In genomic region chr15:57504126-57504705, GRCm38 (mm10) we compare ENCODE assay signal across 29 mouse cellular contexts. TPM values are rescaled to one million over a fixed set of nuclear protein-coding genes. Genes with fewer than 3 reads are reported as not detected.
DNase-seq lines count a peak whose midpoint lies in the region; ATAC-seq and TF ChIP-seq lines count a peak whose summit lies in the region.
"Had no signal": no experiment of that assay in that cellular context is flagged by ENCODE, and none has a peak within 500 bp of the region (broad histone marks: within the 10 kb centered on the region; RNA-seq: fewer than 3 reads in every experiment).

No protein-coding gene starts in this region.

- no peaks in the 10 kb centered on the region for H3K9me3 ChIP-seq in hindbrain, embryonic 10.5 days
- H3K9me3 ChIP-seq in hindbrain, embryonic 13.5 days: no peaks in the 10 kb centered on the region
- H3K9me3 ChIP-seq in lung, embryonic 14.5 days (ENCODE audit: low read depth, low read length): no peaks in the 10 kb centered on the region
- H3K9me3 ChIP-seq: embryonic facial prominence, embryonic 12.5 days; heart, embryonic 10.5 days; intestine, embryonic 15.5 days; limb, embryonic 13.5 days; liver, embryonic 13.5 days; megakaryocyte, embryonic 14.5 days; midbrain, embryonic 15.5 days; neural tube, embryonic 12.5 days had no signal

- ATAC-seq in hindbrain, embryonic 13.5 days (ENCODE audit: low FRiP score): no peak
- ATAC-seq in lung, embryonic 14.5 days (ENCODE audit: insufficient read depth): peak; percentile 82
- ATAC-seq: CD4-positive, CD25-positive, alpha-beta regulatory T cell, adult 4 months; forebrain, embryonic 16.5 days; hindbrain, embryonic 16.5 days; intestine, embryonic 15.5 days; midbrain, embryonic 15.5 days had no signal

- TF ChIP-seq POLR2A in lung, adult 2 months (IDR thresholded peaks at IDR 0.05; ENCODE audit: borderline replicate concordance, extremely low read depth, low read depth, low read length): no peak

- no peak overlapping the region for H3K4me3 ChIP-seq in hindbrain, embryonic 10.5 days
- no peak overlapping the region for H3K4me3 ChIP-seq in hindbrain, embryonic 13.5 days
- no peak overlapping the region for H3K4me3 ChIP-seq in lung, embryonic 14.5 days (ENCODE audit: low read depth, low read length)
- H3K4me3 ChIP-seq in lung, adult 2 months (replicated peaks; ENCODE audit: extremely low read depth, low read depth, low read length): no peak overlapping the region
- H3K4me3 ChIP-seq: embryonic facial prominence, embryonic 12.5 days; heart, embryonic 10.5 days; intestine, embryonic 15.5 days; layer of hippocampus, adult 2 months; limb, embryonic 13.5 days; liver, embryonic 13.5 days; megakaryocyte, embryonic 14.5 days; midbrain, embryonic 15.5 days; neural tube, embryonic 12.5 days had no signal

- H3K4me2 ChIP-seq in hindbrain, embryonic 13.5 days: no peak overlapping the region
- H3K4me2 ChIP-seq in lung, embryonic 14.5 days: no peak overlapping the region
- H3K4me2 ChIP-seq: embryonic facial prominence, embryonic 12.5 days; intestine, embryonic 15.5 days; limb, embryonic 13.5 days; liver, embryonic 13.5 days; midbrain, embryonic 15.5 days; neural tube, embryonic 12.5 days had no signal

- H3K36me3 ChIP-seq in hindbrain, embryonic 10.5 days: no peaks in the 10 kb centered on the region
- H3K36me3 ChIP-seq in hindbrain, embryonic 13.5 days: no peaks in the 10 kb centered on the region
- H3K36me3 ChIP-seq in lung, embryonic 14.5 days (ENCODE audit: insufficient read depth): no peaks in the 10 kb centered on the region
- H3K36me3 ChIP-seq: embryonic facial prominence, embryonic 12.5 days; heart, embryonic 10.5 days; intestine, embryonic 15.5 days; limb, embryonic 13.5 days; liver, embryonic 13.5 days; midbrain, embryonic 15.5 days; neural tube, embryonic 12.5 days had no signal

- no peak overlapping the region for H3K9ac ChIP-seq in hindbrain, embryonic 13.5 days
- no peak overlapping the region for H3K9ac ChIP-seq in lung, embryonic 14.5 days
- H3K9ac ChIP-seq: embryonic facial prominence, embryonic 12.5 days; intestine, embryonic 15.5 days; limb, embryonic 13.5 days; liver, embryonic 13.5 days; midbrain, embryonic 15.5 days; neural tube, embryonic 12.5 days had no signal

- H3K27ac ChIP-seq in hindbrain, embryonic 10.5 days: peak overlapping the region; percentile 23; the same call in 1 of the 2 replicates
- no peak overlapping the region for H3K27ac ChIP-seq in hindbrain, embryonic 13.5 days
- no peak overlapping the region for H3K27ac ChIP-seq in lung, embryonic 14.5 days (ENCODE audit: low read depth)
- H3K27ac ChIP-seq: embryonic facial prominence, embryonic 12.5 days; heart, embryonic 10.5 days; intestine, embryonic 15.5 days; layer of hippocampus, adult 2 months; limb, embryonic 13.5 days; liver, embryonic 13.5 days; midbrain, embryonic 15.5 days; neural tube, embryonic 12.5 days had no signal

- 67% methylated on average over 9 of the region's 9 CpGs for WGBS in hindbrain, embryonic 10.5 days
- WGBS in hindbrain, embryonic 13.5 days: 59% methylated on average over 9 of the region's 9 CpGs
- WGBS in lung, embryonic 14.5 days: 30% methylated on average over 9 of the region's 9 CpGs
- WGBS in lung, adult 2 months: 35% methylated on average over 9 of the region's 9 CpGs

- no peak for DNase-seq in hindbrain, embryonic 10.5 days (ENCODE audit: low spot score)
- DNase-seq in lung, embryonic 14.5 days: peak; percentile 66
- DNase-seq in lung, adult 2 months: no peak
- peak; percentile 8 for DNase-seq in NIH3T3 (ENCODE audit: low read depth)
- peak; percentile 27 for DNase-seq in kidney, postnatal 14 days
- DNase-seq in spleen, adult 12 weeks (ENCODE audit: low spot score): no peak
- DNase-seq: adrenal gland, postnatal 25 days; cerebellum, adult 11 months; cerebellum, adult 9-11 months; gastrocnemius, postnatal 10 days; heart, postnatal 4 days; liver, embryonic 13.5 days; lung, postnatal 14 days; right cerebral cortex, postnatal 14 days; spleen, adult 18-20 months; thymus, postnatal 14 days had no signal

- TF ChIP-seq CTCF in lung, embryonic 14.5 days (IDR thresholded peaks at IDR 0.05; ENCODE audit: low read depth): no peak
- TF ChIP-seq CTCF in lung, adult 2 months (IDR thresholded peaks at IDR 0.05; ENCODE audit: insufficient read depth, low read length): no peak

- peaks cover 8% of the 10 kb centered on the region for H3K4me1 ChIP-seq in hindbrain, embryonic 10.5 days (replicated peaks)
- H3K4me1 ChIP-seq in hindbrain, embryonic 13.5 days (replicated peaks): peaks cover 5% of the 10 kb centered on the region; the same call in 1 of the 2 replicates
- H3K4me1 ChIP-seq in lung, embryonic 14.5 days (ENCODE audit: insufficient read depth): peaks cover 9% of the 10 kb centered on the region
- H3K4me1 ChIP-seq in lung, adult 2 months (ENCODE audit: control insufficient read depth, insufficient read depth, low read length): no peaks in the 10 kb centered on the region
- H3K4me1 ChIP-seq: intestine, embryonic 15.5 days; liver, embryonic 13.5 days; megakaryocyte, embryonic 14.5 days; neural tube, embryonic 12.5 days had no signal

- no peaks in the 10 kb centered on the region for H3K27me3 ChIP-seq in hindbrain, embryonic 10.5 days (ENCODE audit: insufficient read depth, poor library complexity, severe bottlenecking)
- no peaks in the 10 kb centered on the region for H3K27me3 ChIP-seq in hindbrain, embryonic 13.5 days
- H3K27me3 ChIP-seq in lung, embryonic 14.5 days (ENCODE audit: insufficient read depth, low read length): no peaks in the 10 kb centered on the region
- H3K27me3 ChIP-seq: embryonic facial prominence, embryonic 12.5 days; intestine, embryonic 15.5 days; limb, embryonic 13.5 days; liver, embryonic 13.5 days; megakaryocyte, embryonic 14.5 days; midbrain, embryonic 15.5 days; neural tube, embryonic 12.5 days had no signal

RNA-seq across cellular contexts. Expression of gene Slc22a22, which starts 26.8 kb away (rescaled TPM):
- polyA plus RNA-seq in hindbrain, embryonic 10.5 days (2016; fragmentation: Nextera tagmentation; extraction: Ambion mirVana): not detected in 2 replicates
- not detected in 2 replicates for polyA plus RNA-seq in hindbrain, embryonic 13.5 days (2015; fragmentation: Nextera tagmentation; extraction: Ambion mirVana)
- not detected in 2 replicates for polyA plus RNA-seq in lung, embryonic 14.5 days (2014; fragmentation: Nextera tagmentation; extraction: Ambion mirVana)
- polyA plus RNA-seq in lung, adult 2 months (2012; rRNA removed): 0.07 TPM in 1 of 2 replicates, not detected in the other
- polyA plus RNA-seq: CD4-positive, CD25-positive, alpha-beta regulatory T cell, adult 4 months; embryonic facial prominence, embryonic 12.5 days; forebrain, embryonic 16.5 days; heart, embryonic 10.5 days; heart, embryonic 16.5 days; intestine, embryonic 15.5 days; limb, embryonic 13.5 days; liver, embryonic 13.5 days; midbrain, embryonic 15.5 days; neural tube, embryonic 12.5 days had no signal

Comparison
In these comparisons a context has a peak if more than half of its experiments do, and no peak if none do; other contexts are left out.
1. DNase-seq: peak in lung, embryonic 14.5 days (single experiment), NIH3T3 (single experiment) and kidney, postnatal 14 days (single experiment); none in hindbrain, embryonic 10.5 days (single experiment), lung, adult 2 months (single experiment) and spleen, adult 12 weeks (single experiment).